Mouse (Mus musculus): ENCODE measurements at regions not wholly inside any gene's neighbourhood (a gene's known extent, or its start where the extent isn't known, plus 50 kb on each side); places are given as distances from the start of the nearest gene placed in this dataset.
"Not testable (repeated sequence)": the region's sequence is repeated elsewhere in the genome, so short reads cannot be mapped to it uniquely, and the experiment has no call there.

DNA sequence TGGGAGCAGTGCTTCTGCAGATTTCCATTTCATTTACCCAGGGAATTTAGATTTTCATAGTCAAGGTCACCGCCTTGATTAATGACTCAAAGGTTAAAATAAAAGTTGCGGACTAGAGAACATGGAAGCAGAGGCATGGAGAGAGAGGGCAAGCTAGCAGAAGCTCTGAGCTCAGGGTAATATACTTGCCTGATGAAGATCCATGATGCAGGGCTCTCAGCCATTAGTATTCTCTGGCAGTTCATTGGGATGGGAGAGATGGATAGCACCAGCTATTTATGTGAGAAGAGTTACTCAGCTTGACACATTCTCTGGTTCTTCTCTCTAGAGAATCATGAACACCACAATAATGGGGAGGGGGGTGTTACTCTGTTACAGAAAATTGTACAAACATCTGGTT is 341.7 kb upstream of the St6gal2 start:
- H3K4me1 ChIP-seq (ENCODE audit: control insufficient read depth in 1 of 2, insufficient read depth in 2 of 2): no peaks in the 10 kb centered on the region
- no peak overlapping the region for H3K9ac ChIP-seq (ENCODE audit: insufficient read depth, low read depth)
- no peak overlapping the region for H3K4me3 ChIP-seq (replicated peaks in 1 of 3; ENCODE audit: low read depth in 2 of 3, low read length in 2 of 3, poor library complexity in 1 of 3)
- no peaks in the 10 kb centered on the region for H3K27me3 ChIP-seq (replicated peaks)
- no peaks in the 10 kb centered on the region for H3K36me3 ChIP-seq (replicated peaks in 1 of 2; ENCODE audit: control insufficient read depth in 1 of 2, insufficient read depth in 1 of 2, low read length in 1 of 2)
- TF ChIP-seq RCOR1 (conservative IDR thresholded peaks at IDR 0.05; ENCODE audit: low read depth, low read length) (no peak), USF2 (conservative IDR thresholded peaks at IDR 0.05; ENCODE audit: low read depth, low read length) (no peak), SIN3A (IDR thresholded peaks at IDR 0.05; ENCODE audit: low read length) (no peak), JUND (conservative IDR thresholded peaks at IDR 0.05; ENCODE audit: low read depth, low read length) (no peak), POLR2A (IDR thresholded peaks at IDR 0.05; ENCODE audit: low read depth, low read length) (no peak), PAX5 (IDR thresholded peaks at IDR 0.05; ENCODE audit: low read length) (no peak), NELFE (IDR thresholded peaks at IDR 0.05; ENCODE audit: low read depth, low read length) (no peak), MAZ (IDR thresholded peaks at IDR 0.05; ENCODE audit: low read depth, low read length) (no peak)
- H3K27ac ChIP-seq (ENCODE audit: insufficient read depth, low read depth): no peak overlapping the region
- H3K79me2 ChIP-seq (replicated peaks; ENCODE audit: control insufficient read depth, extremely low read depth, insufficient read depth, poor library complexity, severe bottlenecking): no peaks in the 10 kb centered on the region
- H3K4me2 ChIP-seq (ENCODE audit: insufficient read depth, low read depth, poor library complexity, severe bottlenecking): no peak overlapping the region
- in situ Hi-C loops (cut with MboI; ENCODE audit: low pct_ligation_motif_present, low pct_unique_long_range_greater_than_20kb, low sequenced_read_pairs) (no loop called here), dilution Hi-C loops (cut with MboI; ENCODE audit: extremely low pct_ligation_motif_present, extremely low pct_unique_long_range_greater_than_20kb, low sequenced_read_pairs) (no loop called here)
- DNase-seq (ENCODE audit: extremely low read depth): no peak
- H3K9me3 ChIP-seq (replicated peaks; ENCODE audit: low read length): peaks cover 31% of the 10 kb centered on the region

- TF ChIP-seq NELFE (IDR thresholded peaks at IDR 0.05; ENCODE audit: low read depth, low read length) (no peak), MAX (IDR thresholded peaks at IDR 0.05; ENCODE audit: low read length) (no peak), ETS1 (conservative IDR thresholded peaks at IDR 0.05; ENCODE audit: low read depth, low read length) (no peak), E2F4 (IDR thresholded peaks at IDR 0.05; ENCODE audit: insufficient replicate concordance, low read depth, low read length) (no peak), CHD2 (IDR thresholded peaks at IDR 0.05; ENCODE audit: low read length) (no peak), CHD1 (IDR thresholded peaks at IDR 0.05; ENCODE audit: low read depth, low read length) (no peak), JUND (conservative IDR thresholded peaks at IDR 0.05; ENCODE audit: low read depth, low read length) (no peak), MEF2A (IDR thresholded peaks at IDR 0.05; ENCODE audit: borderline replicate concordance, low read depth, low read length) (no peak), TBP (conservative IDR thresholded peaks at IDR 0.05; ENCODE audit: low read depth, low read length) (no peak), USF2 (conservative IDR thresholded peaks at IDR 0.05; ENCODE audit: low read depth, low read length) (no peak), KAT2A (IDR thresholded peaks at IDR 0.05; ENCODE audit: insufficient replicate concordance, low read length) (no peak), POLR2AphosphoS2 (IDR thresholded peaks at IDR 0.05; ENCODE audit: low read depth, low read length) (no peak), ELF1 (IDR thresholded peaks at IDR 0.05; ENCODE audit: low read depth, low read length) (no peak), IRF4 (IDR thresholded peaks at IDR 0.05; ENCODE audit: low read depth, low read length) (no peak), NRF1 (IDR thresholded peaks at IDR 0.05; ENCODE audit: low read depth, low read length) (no peak), UBTF (IDR thresholded peaks at IDR 0.05; ENCODE audit: low read depth, low read length) (no peak), TCF12 (IDR thresholded peaks at IDR 0.05; ENCODE audit: low read depth, low read length) (no peak)
- Histone ChIP-seq H3K4me1 (ENCODE audit: control insufficient read depth in 1 of 2, insufficient read depth in 2 of 2) (no peaks in the 10 kb centered on the region), H3K36me3 (replicated peaks in 1 of 2; ENCODE audit: control insufficient read depth in 1 of 2, insufficient read depth in 1 of 2, low read length in 1 of 2) (no peaks in the 10 kb centered on the region), H3K27me3 (replicated peaks) (no peaks in the 10 kb centered on the region), H3K9ac (ENCODE audit: insufficient read depth, low read depth) (no peak overlapping the region), H3K27ac (ENCODE audit: insufficient read depth, low read depth) (no peak overlapping the region), H3K79me2 (replicated peaks; ENCODE audit: control insufficient read depth, extremely low read depth, insufficient read depth, poor library complexity, severe bottlenecking) (no peaks in the 10 kb centered on the region), H3K4me2 (ENCODE audit: insufficient read depth, low read depth, poor library complexity, severe bottlenecking) (no peak overlapping the region), H3K4me3 (replicated peaks in 1 of 3; ENCODE audit: low read depth in 2 of 3, low read length in 2 of 3, poor library complexity in 1 of 3) (no peak overlapping the region), H3K9me3 (replicated peaks; ENCODE audit: low read length) (peaks cover 14% of the 10 kb centered on the region)
- no peak for DNase-seq (ENCODE audit: extremely low read depth)
- in situ Hi-C loops (cut with MboI; ENCODE audit: low pct_ligation_motif_present, low pct_unique_long_range_greater_than_20kb, low sequenced_read_pairs) (no loop called here), dilution Hi-C loops (cut with MboI; ENCODE audit: extremely low pct_ligation_motif_present, extremely low pct_unique_long_range_greater_than_20kb, low sequenced_read_pairs) (no loop called here)
Measured at GRCm38 (mm10) chr17:55124846-55125245, 320.3 kb upstream of the St6gal2 start.

- H3K4me3 ChIP-seq (replicated peaks in 1 of 3; ENCODE audit: low read depth in 2 of 3, low read length in 2 of 3, poor library complexity in 1 of 3); H3K79me2 ChIP-seq (replicated peaks; ENCODE audit: control insufficient read depth, extremely low read depth, insufficient read depth, poor library complexity, severe bottlenecking); H3K4me2 ChIP-seq (ENCODE audit: insufficient read depth, low read depth, poor library complexity, severe bottlenecking); DNase-seq (ENCODE audit: extremely low read depth); H3K27me3 ChIP-seq (replicated peaks); H3K4me1 ChIP-seq (ENCODE audit: control insufficient read depth in 1 of 2, insufficient read depth in 2 of 2); dilution Hi-C loops (cut with MboI; ENCODE audit: extremely low pct_ligation_motif_present, extremely low pct_unique_long_range_greater_than_20kb, low sequenced_read_pairs); H3K27ac ChIP-seq (ENCODE audit: insufficient read depth, low read depth); in situ Hi-C loops (cut with MboI; ENCODE audit: low pct_ligation_motif_present, low pct_unique_long_range_greater_than_20kb, low sequenced_read_pairs); H3K9ac ChIP-seq (ENCODE audit: insufficient read depth, low read depth); H3K36me3 ChIP-seq (replicated peaks in 1 of 2; ENCODE audit: control insufficient read depth in 1 of 2, insufficient read depth in 1 of 2, low read length in 1 of 2): not testable (repeated sequence)
- H3K9me3 ChIP-seq (replicated peaks; ENCODE audit: low read length): peaks cover 10% of the 10 kb centered on the region
Measured at GRCm38 (mm10) chr17:55130100-55130499, 315.1 kb upstream of the St6gal2 start.
